Mouse (Mus musculus) ES-E14 (cell line): ENCODE measurements around the gene Ablim1.

Experiments used
- CHD2 ChIP-seq: IDR thresholded peaks from 2 replicates; pipeline ENCODE4 v1.6.1; 2014; ENCODE audit warnings: mild to moderate bottlenecking, low read depth, low read length, inconsistent platforms
- HCFC1 ChIP-seq: IDR thresholded peaks from 2 replicates; pipeline ENCODE4 v1.6.1; 2012; ENCODE audit warnings: low read length, inconsistent platforms, borderline replicate concordance; ENCODE audit not compliant: insufficient read depth
- MAFK ChIP-seq: IDR thresholded peaks from 2 replicates; pipeline ENCODE4 v1.6.1; 2014; ENCODE audit warnings: mild to moderate bottlenecking, low read depth, low read length, inconsistent platforms; ENCODE audit not compliant: insufficient read depth
- ZC3H11A ChIP-seq: IDR thresholded peaks from 2 replicates; pipeline ENCODE4 v1.6.1; 2012; ENCODE audit warnings: low read depth, mild to moderate bottlenecking, inconsistent platforms, low read length, borderline replicate concordance

GRCm38 (mm10) chr19:57191109-57191508 is 123.6 kb downstream of the Ablim1 start:
- TF ChIP-seq HCFC1 (no peak), ZC3H11A (no peak), CHD2 (no peak), MAFK (no peak)
